Mouse (Mus musculus) forebrain, embryonic 14.5 days (tissue): ENCODE data around the gene Scarb2. TPM values are rescaled to one million over a fixed set of nuclear protein-coding genes. Genes with fewer than 3 reads are reported as not detected.
"Not testable (repeated sequence)": the region's sequence is repeated elsewhere in the genome, so short reads cannot be mapped to it uniquely, and the experiment has no call there.

Experiments used
- ATAC-seq: fragments of 200-750 bp; cut with Nextera tagmentation; 2 replicates; pipeline ENCODE4 v1.8.0; 2017; ENCODE audit warnings: mild to moderate bottlenecking, moderate library complexity
- DNase-seq: peaks from one replicate; pipeline ENCODE4 v3.0.0-alpha.2; 2015; ENCODE audit warnings: low spot score
- H3K27ac ChIP-seq: fragments of 300-500 bp; sonication (generic); 2 replicates; pipeline ENCODE4 v1.5.1; 2014; ENCODE audit warnings: low read depth, mild to moderate bottlenecking, control low read depth, low read length, moderate library complexity
- H3K27me3 ChIP-seq: fragments of 300-500 bp; sonication (generic); replicated peaks from 2 replicates; pipeline ENCODE4 v1.6.1; 2014; ENCODE audit warnings: low read length, control low read depth, mixed read lengths; ENCODE audit not compliant: control insufficient read depth, insufficient read depth
- H3K36me3 ChIP-seq: fragments of 300-500 bp; sonication (generic); 2 replicates; pipeline ENCODE4 v1.6.1; 2014; ENCODE audit warnings: low read length, control low read depth; ENCODE audit not compliant: control insufficient read depth, insufficient read depth
- H3K4me1 ChIP-seq: fragments of 300-500 bp; sonication (generic); 2 replicates; pipeline ENCODE4 v1.6.1; 2014; ENCODE audit warnings: antibody characterized with exemption, low read length, control low read depth; ENCODE audit not compliant: control insufficient read depth, insufficient read depth
- H3K4me2 ChIP-seq: fragments of 300-500 bp; sonication (generic); 2 replicates; pipeline ENCODE4 v1.6.1; 2014; ENCODE audit warnings: mild to moderate bottlenecking, control low read depth, low read length
- H3K4me3 ChIP-seq: fragments of 300-500 bp; sonication (generic); 2 replicates; pipeline ENCODE4 v1.5.1; 2014; ENCODE audit warnings: low read depth, low read length, control low read depth
- H3K9ac ChIP-seq: fragments of 300-500 bp; sonication (generic); 2 replicates; pipeline ENCODE4 v1.6.1; 2014; ENCODE audit warnings: mild to moderate bottlenecking, low read length, control low read depth, moderate library complexity
- H3K9me3 ChIP-seq: fragments of 300-500 bp; sonication (generic); replicated peaks from 2 replicates; pipeline ENCODE4 v1.6.1; 2016; ENCODE audit warnings: low read length, control low read depth, mixed read lengths; ENCODE audit not compliant: control insufficient read depth
- WGBS: fragments of 180-500 bp; shearing (Covaris S2); extraction: QIAGEN DNeasy Blood & Tissue Kit; methylation state at CpG from one replicate; pipeline ENCODE4 v1.1.7; 2014; 5-methylcytosine and 5-hydroxymethylcytosine counted together
- polyA plus RNA-seq: library from polyadenylated mRNA; unstranded; fragments of >200 nt; fragmentation: Nextera tagmentation; extraction: Ambion mirVana; gene quantifications from 2 replicates; pipeline ENCODE4 v1.2.1, GENCODE M21; 2014

Scarb2 gene
- 23.9 and 26.0 TPM in 2 replicates for polyA plus RNA-seq

- Histone ChIP-seq H3K27ac (peak within 1 kb of the TSS; percentile 99), H3K9me3 (no peaks in the 10 kb centered on the region), H3K9ac (peak within 1 kb of the TSS; percentile 97), H3K36me3 (0 out of 2 replicates have a peak, but pooled peaks cover 3% of the 10 kb centered on the region), H3K27me3 (no peaks in the 10 kb centered on the region), H3K4me2 (peak within 1 kb of the TSS; percentile 78), H3K4me1 (peaks cover 20% of the 10 kb centered on the region), H3K4me3 (peak within 1 kb of the TSS; percentile 86)
- DNase-seq (no peak), ATAC-seq (no peak)
Observed at GRCm38 (mm10) chr5:92506733-92507132, at the start of gene Scarb2. Scarb2 (minus strand) TSS chr5:92506833.

- Histone ChIP-seq H3K27ac (no peak overlapping the region), H3K9me3 (0 out of 2 replicates have a peak, but pooled peaks cover 3% of the 10 kb centered on the region), H3K4me1 (no peaks in the 10 kb centered on the region), H3K4me2 (no peak overlapping the region), H3K27me3 (no peaks in the 10 kb centered on the region), H3K4me3 (no peak overlapping the region), H3K9ac (no peak overlapping the region), H3K36me3 (no peaks in the 10 kb centered on the region)
- WGBS = 86% methylated on average over 1 of the region's 1 CpGs
- ATAC-seq = no peak
- DNase-seq = no peak
Observed at GRCm38 (mm10) chr5:92555905-92556304, 49.3 kb upstream of the Scarb2 start.

- Histone ChIP-seq H3K27ac (no peak within 1 kb of the TSS), H3K4me2 (no peak within 1 kb of the TSS), H3K4me1 (no peaks in the 10 kb centered on the region), H3K27me3 (no peaks in the 10 kb centered on the region), H3K9ac (no peak within 1 kb of the TSS), H3K36me3 (no peaks in the 10 kb centered on the region), H3K9me3 (0 out of 2 replicates have a peak, but pooled peaks cover 3% of the 10 kb centered on the region), H3K4me3 (no peak within 1 kb of the TSS)
- ATAC-seq (no peak), DNase-seq (peak; percentile 16)
- WGBS = 70% methylated on average over 16 of the region's 16 CpGs
Observed at GRCm38 (mm10) chr5:92554891-92555511, 48.4 kb upstream of the Scarb2 start, which contains the start of gene Fam47e. Fam47e (plus strand) TSS chr5:92555069.

GRCm38 (mm10) chr5:92554443-92554842 lies 47.8 kb upstream of the Scarb2 start:
- Histone ChIP-seq H3K36me3 (no peaks in the 10 kb centered on the region), H3K9me3 (0 out of 2 replicates have a peak, but pooled peaks cover 3% of the 10 kb centered on the region), H3K4me2 (no peak overlapping the region), H3K9ac (no peak overlapping the region), H3K4me1 (no peaks in the 10 kb centered on the region), H3K27me3 (no peaks in the 10 kb centered on the region), H3K27ac (no peak overlapping the region), H3K4me3 (no peak overlapping the region)
- peak; percentile 20 for DNase-seq
- no peak for ATAC-seq
- WGBS = 80% methylated on average over 4 of the region's 4 CpGs

GRCm38 (mm10) chr5:92553939-92554338 lies 47.3 kb upstream of the Scarb2 start:
- Histone ChIP-seq H3K4me2 (no peak overlapping the region), H3K27me3 (no peaks in the 10 kb centered on the region), H3K36me3 (no peaks in the 10 kb centered on the region), H3K4me1 (no peaks in the 10 kb centered on the region), H3K27ac (no peak overlapping the region), H3K4me3 (no peak overlapping the region), H3K9ac (no peak overlapping the region), H3K9me3 (0 out of 2 replicates have a peak, but pooled peaks cover 3% of the 10 kb centered on the region)
- DNase-seq = no peak
- no peak for ATAC-seq
- 63% methylated on average over 3 of the region's 3 CpGs for WGBS

- no peak overlapping the region for H3K4me3 ChIP-seq
- H3K9me3 ChIP-seq = 0 out of 2 replicates have a peak, but pooled peaks cover 3% of the 10 kb centered on the region
- ATAC-seq = no peak
- no peaks in the 10 kb centered on the region for H3K36me3 ChIP-seq
- H3K27me3 ChIP-seq = no peaks in the 10 kb centered on the region
- no peaks in the 10 kb centered on the region for H3K4me1 ChIP-seq
- WGBS = 83% methylated on average over 2 of the region's 2 CpGs
- no peak for DNase-seq
- H3K27ac ChIP-seq = no peak overlapping the region
- no peak overlapping the region for H3K9ac ChIP-seq
- no peak overlapping the region for H3K4me2 ChIP-seq
Observed at GRCm38 (mm10) chr5:92552611-92553010, 46.0 kb upstream of the Scarb2 start.

GRCm38 (mm10) chr5:92539698-92540097 lies 33.1 kb upstream of the Scarb2 start:
- DNase-seq = no peak
- no peaks in the 10 kb centered on the region for H3K36me3 ChIP-seq
- H3K9me3 ChIP-seq = no peaks in the 10 kb centered on the region
- no peak overlapping the region for H3K4me2 ChIP-seq
- ATAC-seq = no peak
- H3K9ac ChIP-seq = no peak overlapping the region
- H3K4me1 ChIP-seq = no peaks in the 10 kb centered on the region
- H3K27ac ChIP-seq = no peak overlapping the region
- 81% methylated on average over 4 of the region's 4 CpGs for WGBS
- no peaks in the 10 kb centered on the region for H3K27me3 ChIP-seq
- no peak overlapping the region for H3K4me3 ChIP-seq

GRCm38 (mm10) chr5:92524821-92525258 lies 18.2 kb upstream of the Scarb2 start:
- WGBS = 73% methylated on average over 6 of the region's 6 CpGs
- Histone ChIP-seq H3K4me2 (no peak overlapping the region), H3K4me3 (no peak overlapping the region), H3K9me3 (no peaks in the 10 kb centered on the region), H3K9ac (no peak overlapping the region), H3K27ac (no peak overlapping the region), H3K27me3 (no peaks in the 10 kb centered on the region), H3K36me3 (no peaks in the 10 kb centered on the region), H3K4me1 (no peaks in the 10 kb centered on the region)
- DNase-seq = no peak
- no peak for ATAC-seq

- not testable (repeated sequence) for H3K36me3 ChIP-seq, H3K27ac ChIP-seq, H3K4me1 ChIP-seq, DNase-seq, H3K4me3 ChIP-seq, ATAC-seq, H3K9me3 ChIP-seq, H3K4me2 ChIP-seq, H3K9ac ChIP-seq, H3K27me3 ChIP-seq
- WGBS = 94% methylated on average over 2 of the region's 2 CpGs
Observed at GRCm38 (mm10) chr5:92521131-92521530, 14.5 kb upstream of the Scarb2 start.
